Mouse (Mus musculus) kidney, adult 2 months (tissue): ENCODE data around the gene Gm43552.

Source experiments
- CTCF ChIP-seq: fragments of 200-500 bp; conservative IDR thresholded peaks from 2 replicates; pipeline ENCODE4 v1.5.1; 2011; ENCODE audit warnings: low read depth, mild to moderate bottlenecking, control low read depth, low read length, moderate library complexity, mixed read lengths; ENCODE audit not compliant: insufficient read depth, insufficient read length
- POLR2A ChIP-seq: fragments of 200-500 bp; IDR thresholded peaks from one replicate; pipeline ENCODE4 v1.6.1; 2011; ENCODE audit warnings: low read depth, low read length, control low read depth

DNA sequence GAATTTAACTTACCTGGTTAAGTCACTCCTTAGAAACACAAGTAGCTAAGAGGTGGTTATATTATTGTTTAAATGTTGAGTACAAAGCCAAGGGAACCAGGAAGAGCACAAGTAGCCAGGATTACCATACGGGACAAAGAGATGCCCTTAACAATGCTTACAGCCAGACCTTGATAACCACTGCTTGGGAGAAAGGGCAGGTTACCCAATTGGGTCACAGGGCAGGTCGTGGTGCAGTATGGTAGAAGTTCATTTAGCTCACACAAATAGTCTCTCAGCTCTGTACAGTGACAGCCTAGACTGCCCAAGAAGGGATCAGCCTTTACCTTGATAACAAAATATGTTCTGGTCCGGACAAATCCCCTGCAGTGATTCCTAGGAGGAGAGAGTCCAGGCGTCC lies 43.7 kb downstream of the Gm43552 start:
- TF ChIP-seq CTCF (no peak), POLR2A (no peak)
